ENCODE assay signal across 17 mouse cellular contexts in the genomic region with DNA sequence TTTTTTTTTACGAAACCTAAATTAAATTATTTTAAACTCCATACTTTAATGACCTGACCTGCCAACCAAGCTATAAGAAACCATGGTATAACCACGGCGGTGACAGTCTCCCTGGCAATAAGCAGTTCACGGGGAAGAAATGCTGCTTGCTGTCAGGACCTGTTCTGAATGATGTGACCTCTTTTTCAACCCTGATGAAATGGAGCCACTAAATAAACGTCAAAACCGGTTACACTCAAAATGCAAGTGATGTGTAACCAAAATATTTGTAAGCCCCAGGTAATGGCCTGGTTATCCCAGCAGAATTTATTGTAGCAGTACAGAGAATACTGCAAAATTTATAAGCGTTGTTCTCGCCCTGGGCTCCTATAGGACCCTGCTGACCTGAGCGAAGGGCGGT.
"Had no signal": no experiment of that assay in that cellular context is flagged by ENCODE, and none has a peak within 500 bp of the region (broad histone marks: within the 10 kb centered on the region; RNA-seq: fewer than 3 reads in every experiment).

No protein-coding gene starts in this region.

- H3K36me3 ChIP-seq: limb, embryonic 13.5 days; liver, embryonic 15.5 days; midbrain, embryonic 12.5 days; stomach, embryonic 15.5 days had no signal

- H3K4me2 ChIP-seq: limb, embryonic 13.5 days; liver, embryonic 11.5 days; liver, embryonic 15.5 days; lung, embryonic 14.5 days; midbrain, embryonic 12.5 days; stomach, embryonic 15.5 days had no signal

- H3K9me3 ChIP-seq: limb, embryonic 13.5 days; liver, embryonic 15.5 days; midbrain, embryonic 12.5 days; stomach, embryonic 15.5 days had no signal

- DNase-seq: kidney, adult 8-10 months; kidney, postnatal 25 days; layer of hippocampus, postnatal 36 days; lung, embryonic 14.5 days; lung, postnatal 14 days; right cerebral cortex, postnatal 4 days; spleen, adult 18-20 months; thymus, postnatal 4 days had no signal

- ATAC-seq: intestine, postnatal 0 days; midbrain, embryonic 16.5 days had no signal

- H3K9ac ChIP-seq: limb, embryonic 13.5 days; liver, embryonic 15.5 days; lung, embryonic 14.5 days; midbrain, embryonic 12.5 days; stomach, embryonic 15.5 days had no signal

- H3K27me3 ChIP-seq: limb, embryonic 13.5 days; liver, embryonic 15.5 days; megakaryocyte, embryonic 14.5 days; midbrain, embryonic 12.5 days; stomach, embryonic 15.5 days had no signal

- H3K4me3 ChIP-seq: limb, embryonic 13.5 days; liver, embryonic 15.5 days; megakaryocyte, embryonic 14.5 days; midbrain, embryonic 12.5 days; stomach, embryonic 15.5 days had no signal

- H3K4me1 ChIP-seq: liver, embryonic 15.5 days; megakaryocyte, embryonic 14.5 days; midbrain, embryonic 12.5 days had no signal

- H3K27ac ChIP-seq: limb, embryonic 13.5 days; liver, embryonic 15.5 days; macrophage; midbrain, embryonic 12.5 days; stomach, embryonic 15.5 days had no signal
